ENCODE assay signal across 12 mouse cellular contexts in the genomic region with DNA sequence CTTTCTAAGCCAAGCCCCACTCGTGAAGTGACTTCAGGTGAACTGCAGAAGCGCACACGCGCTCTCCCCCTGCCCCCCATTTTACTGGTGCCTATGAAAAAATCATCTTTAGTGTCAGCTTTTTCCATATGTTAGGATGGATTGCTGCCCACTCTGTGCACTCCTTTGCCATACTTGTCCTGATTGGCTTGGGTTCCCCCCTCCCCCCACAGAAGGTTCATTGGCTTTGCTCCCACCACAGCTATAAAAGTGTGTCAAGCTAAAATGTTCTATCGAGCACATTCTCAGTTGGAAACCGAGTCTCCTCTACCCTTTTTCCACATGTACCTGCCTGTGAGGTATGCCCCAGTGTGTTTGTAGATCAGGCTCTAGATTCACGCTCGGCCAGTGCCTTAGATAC. TPM values are rescaled to one million over a fixed set of nuclear protein-coding genes. Genes with fewer than 3 reads are reported as not detected.
A peak's percentile ranks its signal among the peaks of the same experiment; 100 is the strongest.
DNase-seq lines count a peak whose midpoint lies in the region; ATAC-seq and TF ChIP-seq lines count a peak whose summit lies in the region.
"Had no signal": no experiment of that assay in that cellular context is flagged by ENCODE, and none has a peak within 500 bp of the region (broad histone marks: within the 10 kb centered on the region; RNA-seq: fewer than 3 reads in every experiment).

No protein-coding gene starts in this region.

- H3K4me2 ChIP-seq in forebrain, embryonic 15.5 days (replicated peaks), result no peak overlapping the region
- no peak overlapping the region for H3K4me2 ChIP-seq in forebrain, embryonic 13.5 days
- H3K4me2 ChIP-seq in intestine, embryonic 14.5 days (ENCODE audit: low read length), result no peak overlapping the region
- no peak overlapping the region for H3K4me2 ChIP-seq in intestine, postnatal 0 days (replicated peaks; ENCODE audit: low read depth)
- no peak overlapping the region for H3K4me2 ChIP-seq in CH12.LX (ENCODE audit: insufficient read depth, low read depth, poor library complexity, severe bottlenecking)
- H3K4me2 ChIP-seq in intestine, embryonic 16.5 days (ENCODE audit: low read depth, low read length), result no peak overlapping the region
- H3K4me2 ChIP-seq: midbrain, embryonic 15.5 days; neural tube, embryonic 12.5 days had no signal

- no peak for TF ChIP-seq EP300 in CH12.LX (IDR thresholded peaks at IDR 0.05; ENCODE audit: low read length)

- TF ChIP-seq CTCF in intestine, postnatal 0 days (IDR thresholded peaks at IDR 0.05; ENCODE audit: low read depth), result no peak
- TF ChIP-seq CTCF in CH12.LX (conservative IDR thresholded peaks at IDR 0.05 in 1 of 2, IDR thresholded peaks at IDR 0.05 in 1 of 2; ENCODE audit: low read depth in 2 of 2, low read length in 2 of 2), result no peak

- H3K79me2 ChIP-seq in CH12.LX (replicated peaks; ENCODE audit: control insufficient read depth, extremely low read depth, insufficient read depth, poor library complexity, severe bottlenecking), result no peaks in the 10 kb centered on the region; the same call in 1 of the 2 replicates

- in situ Hi-C loops in CH12.LX (cut with MboI; ENCODE audit: low pct_ligation_motif_present, low pct_unique_long_range_greater_than_20kb, low sequenced_read_pairs), result no loop called here

- ATAC-seq in forebrain, embryonic 15.5 days (replicated peaks), result no peak
- no peak for ATAC-seq in forebrain, embryonic 13.5 days
- no peak for ATAC-seq in intestine, embryonic 14.5 days (replicated peaks; ENCODE audit: low FRiP score, low TSS enrichment, low read depth)
- ATAC-seq in intestine, postnatal 0 days, result no peak
- no peak for ATAC-seq in intestine, embryonic 16.5 days
- ATAC-seq: hindbrain, postnatal 0 days; midbrain, embryonic 15.5 days had no signal

- TF ChIP-seq POLR2A in CH12.LX (IDR thresholded peaks at IDR 0.05; ENCODE audit: low read depth, low read length), result no peak

- peak; percentile 49 for DNase-seq in intestine, embryonic 14.5 days (ENCODE audit: low spot score)
- no peak for DNase-seq in CH12.LX (ENCODE audit: extremely low read depth)
- no peak for DNase-seq in c-Kit-positive CD71-positive TER-119-positive erythroid progenitor cells, embryonic 14.5 days (ENCODE audit: low spot score)
- no peak for DNase-seq in thymus, postnatal 0 days (ENCODE audit: low spot score)
- DNase-seq: thymus, postnatal 25 days had no signal

- H3K4me3 ChIP-seq in forebrain, embryonic 15.5 days, result no peak overlapping the region
- H3K4me3 ChIP-seq in forebrain, embryonic 13.5 days, result no peak overlapping the region
- H3K4me3 ChIP-seq in intestine, embryonic 14.5 days (ENCODE audit: low read depth, low read length), result no peak overlapping the region
- H3K4me3 ChIP-seq in intestine, postnatal 0 days (ENCODE audit: low read depth, low read length), result no peak overlapping the region
- no peak overlapping the region for H3K4me3 ChIP-seq in CH12.LX (replicated peaks in 1 of 3; ENCODE audit: low read depth in 2 of 3, low read length in 2 of 3, poor library complexity in 1 of 3)
- H3K4me3 ChIP-seq in intestine, embryonic 16.5 days (ENCODE audit: low read length), result no peak overlapping the region
- H3K4me3 ChIP-seq: midbrain, embryonic 15.5 days; neural tube, embryonic 12.5 days had no signal

- dilution Hi-C loops in CH12.LX (cut with MboI; ENCODE audit: extremely low pct_ligation_motif_present, extremely low pct_unique_long_range_greater_than_20kb, low sequenced_read_pairs), result no loop called here

- no peaks in the 10 kb centered on the region for H3K27me3 ChIP-seq in forebrain, embryonic 15.5 days
- no peaks in the 10 kb centered on the region for H3K27me3 ChIP-seq in forebrain, embryonic 13.5 days
- H3K27me3 ChIP-seq in intestine, embryonic 14.5 days (replicated peaks; ENCODE audit: control insufficient read depth, insufficient read depth, low read length), result no peaks in the 10 kb centered on the region
- no peaks in the 10 kb centered on the region for H3K27me3 ChIP-seq in intestine, postnatal 0 days (replicated peaks; ENCODE audit: control insufficient read depth, insufficient read depth, low read length)
- no peaks in the 10 kb centered on the region for H3K27me3 ChIP-seq in CH12.LX (replicated peaks)
- no peaks in the 10 kb centered on the region for H3K27me3 ChIP-seq in intestine, embryonic 16.5 days (replicated peaks; ENCODE audit: control insufficient read depth, insufficient read depth, low read length)
- H3K27me3 ChIP-seq: midbrain, embryonic 15.5 days; neural tube, embryonic 12.5 days had no signal

- H3K36me3 ChIP-seq in forebrain, embryonic 15.5 days, result peaks cover 10% of the 10 kb centered on the region; the same call in 1 of the 2 replicates
- H3K36me3 ChIP-seq in forebrain, embryonic 13.5 days (ENCODE audit: poor library complexity, severe bottlenecking), result peaks cover 18% of the 10 kb centered on the region
- H3K36me3 ChIP-seq in intestine, embryonic 14.5 days (ENCODE audit: control insufficient read depth, insufficient read depth, low read length), result peaks cover 41% of the 10 kb centered on the region; the same call in 1 of the 2 replicates
- H3K36me3 ChIP-seq in intestine, postnatal 0 days (ENCODE audit: control insufficient read depth, insufficient read depth), result peaks cover 7% of the 10 kb centered on the region; the same call in 1 of the 2 replicates
- H3K36me3 ChIP-seq in CH12.LX (replicated peaks in 1 of 2; ENCODE audit: control insufficient read depth in 1 of 2, insufficient read depth in 1 of 2, low read length in 1 of 2), result peaks cover 50 to 88% of the 10 kb centered on the region in 2 experiments
- no peaks in the 10 kb centered on the region for H3K36me3 ChIP-seq in intestine, embryonic 16.5 days (ENCODE audit: control insufficient read depth, insufficient read depth, low read length)
- H3K36me3 ChIP-seq: midbrain, embryonic 15.5 days had no signal

- H3K9ac ChIP-seq in forebrain, embryonic 15.5 days (replicated peaks), result no peak overlapping the region
- H3K9ac ChIP-seq in forebrain, embryonic 13.5 days, result no peak overlapping the region
- no peak overlapping the region for H3K9ac ChIP-seq in intestine, embryonic 14.5 days (ENCODE audit: low read length)
- no peak overlapping the region for H3K9ac ChIP-seq in intestine, postnatal 0 days (ENCODE audit: low read depth, low read length)
- no peak overlapping the region for H3K9ac ChIP-seq in CH12.LX (ENCODE audit: insufficient read depth, low read depth)
- H3K9ac ChIP-seq in intestine, embryonic 16.5 days (ENCODE audit: low read depth, low read length), result no peak overlapping the region
- H3K9ac ChIP-seq: midbrain, embryonic 15.5 days; neural tube, embryonic 12.5 days had no signal

- H3K9me3 ChIP-seq in forebrain, embryonic 15.5 days, result no peaks in the 10 kb centered on the region
- no peaks in the 10 kb centered on the region for H3K9me3 ChIP-seq in forebrain, embryonic 13.5 days (replicated peaks)
- H3K9me3 ChIP-seq in intestine, embryonic 14.5 days (ENCODE audit: control insufficient read depth, low read length), result no peaks in the 10 kb centered on the region
- H3K9me3 ChIP-seq in intestine, postnatal 0 days (ENCODE audit: control insufficient read depth), result no peaks in the 10 kb centered on the region
- no peaks in the 10 kb centered on the region for H3K9me3 ChIP-seq in CH12.LX (replicated peaks; ENCODE audit: low read length)
- no peaks in the 10 kb centered on the region for H3K9me3 ChIP-seq in intestine, embryonic 16.5 days (ENCODE audit: control insufficient read depth, low read length)
- H3K9me3 ChIP-seq: midbrain, embryonic 15.5 days; neural tube, embryonic 12.5 days had no signal

- WGBS in forebrain, embryonic 15.5 days, result 73% methylated on average over 8 of the region's 8 CpGs
- whole genome bisulfite sequencing in forebrain, embryonic 13.5 days, result 90% methylated on average over 8 of the region's 8 CpGs
- 80% methylated on average over 8 of the region's 8 CpGs for WGBS in intestine, embryonic 14.5 days
- WGBS in intestine, postnatal 0 days, result 78% methylated on average over 8 of the region's 8 CpGs
- WGBS in intestine, embryonic 16.5 days, result 74% methylated on average over 8 of the region's 8 CpGs

- H3K4me1 ChIP-seq in forebrain, embryonic 15.5 days, result peaks cover 44% of the 10 kb centered on the region
- H3K4me1 ChIP-seq in forebrain, embryonic 13.5 days, result peaks cover 53% of the 10 kb centered on the region
- H3K4me1 ChIP-seq in intestine, embryonic 14.5 days (replicated peaks; ENCODE audit: control insufficient read depth, insufficient read depth, low read length), result peaks cover 26% of the 10 kb centered on the region
- no peaks in the 10 kb centered on the region for H3K4me1 ChIP-seq in intestine, postnatal 0 days (replicated peaks; ENCODE audit: control insufficient read depth, insufficient read depth, low read length)
- H3K4me1 ChIP-seq in CH12.LX (ENCODE audit: control insufficient read depth in 1 of 2, insufficient read depth in 2 of 2), result peaks cover 0 to 21% of the 10 kb centered on the region in 2 experiments; a peak in 2 of 4 replicates
- H3K4me1 ChIP-seq in intestine, embryonic 16.5 days (ENCODE audit: control insufficient read depth, insufficient read depth, low read length), result peaks cover 18% of the 10 kb centered on the region

- TF ChIP-seq RAD21 in CH12.LX (IDR thresholded peaks at IDR 0.05; ENCODE audit: low read depth, low read length), result no peak

- H3K27ac ChIP-seq in forebrain, embryonic 15.5 days (replicated peaks), result peak overlapping the region; percentile 5; the same call in 1 of the 2 replicates
- no peak overlapping the region for H3K27ac ChIP-seq in forebrain, embryonic 13.5 days
- peak overlapping the region; percentile 16; the same call in 1 of the 2 replicates for H3K27ac ChIP-seq in intestine, embryonic 14.5 days (ENCODE audit: low read depth)
- no peak overlapping the region for H3K27ac ChIP-seq in intestine, postnatal 0 days (ENCODE audit: low read depth, low read length)
- no peak overlapping the region for H3K27ac ChIP-seq in CH12.LX (ENCODE audit: insufficient read depth, low read depth)
- peak overlapping the region; percentile 41 for H3K27ac ChIP-seq in intestine, embryonic 16.5 days (ENCODE audit: low read length)
- H3K27ac ChIP-seq: hindbrain, postnatal 0 days; midbrain, embryonic 15.5 days; neural tube, embryonic 12.5 days had no signal

TF ChIP-seq in CH12.LX, 34 proteins besides CTCF, POLR2A, EP300 and RAD21 (continues in another document):
- TF ChIP-seq ZMIZ1 (IDR thresholded peaks at IDR 0.05; ENCODE audit: low read depth, low read length), result 0 out of 2 replicates have a peak, but pooled peaks have one; percentile 34
- no peak for TF ChIP-seq IRF4 (IDR thresholded peaks at IDR 0.05; ENCODE audit: low read depth, low read length)

RNA-seq across cellular contexts. Expression of a gene that starts 59.5 kb away (rescaled TPM):
- polyA plus RNA-seq in forebrain, embryonic 15.5 days (2015; fragmentation: Nextera tagmentation; extraction: Ambion mirVana), result 6.2 and 7.9 TPM in 2 replicates
- polyA plus RNA-seq in forebrain, embryonic 13.5 days (2015; fragmentation: Nextera tagmentation; extraction: Ambion mirVana), result 7.2 and 8.2 TPM in 2 replicates
- polyA plus RNA-seq in intestine, embryonic 14.5 days (2014; fragmentation: Nextera tagmentation; extraction: Ambion mirVana), result 26.5 and 30.3 TPM in 2 replicates
- 14.2 and 16.4 TPM in 2 replicates for polyA plus RNA-seq in intestine, postnatal 0 days (2015; fragmentation: Nextera tagmentation; extraction: Ambion mirVana)
- total RNA-seq in CH12.LX (2012; rRNA removed) (22.3 and 25.8 TPM in 2 replicates), CH12.LX (2014; rRNA removed) (20.1 and 25.3 TPM in 2 replicates)
- 35.6 and 37.0 TPM in 2 replicates for polyA plus RNA-seq in CH12.LX (2012; ENCODE audit: insufficient read length, low read depth)
- 14.6 and 18.0 TPM in 2 replicates for polyA plus RNA-seq in intestine, embryonic 16.5 days (2015; fragmentation: Nextera tagmentation; extraction: Ambion mirVana)
- 18.2 and 19.1 TPM in 2 replicates for polyA plus RNA-seq in thymus, postnatal 0 days (2015; fragmentation: Nextera tagmentation; extraction: Ambion mirVana)

Comparison
In these comparisons a context has a peak if more than half of its experiments do, and no peak if none do; other contexts are left out.
1. H3K27ac ChIP-seq: peak in forebrain, embryonic 15.5 days (single experiment), intestine, embryonic 14.5 days (single experiment) and intestine, embryonic 16.5 days (single experiment); none in forebrain, embryonic 13.5 days (single experiment), intestine, postnatal 0 days (single experiment) and CH12.LX (single experiment).